ENCODE assay signal across 28 mouse cellular contexts in the genomic region with DNA sequence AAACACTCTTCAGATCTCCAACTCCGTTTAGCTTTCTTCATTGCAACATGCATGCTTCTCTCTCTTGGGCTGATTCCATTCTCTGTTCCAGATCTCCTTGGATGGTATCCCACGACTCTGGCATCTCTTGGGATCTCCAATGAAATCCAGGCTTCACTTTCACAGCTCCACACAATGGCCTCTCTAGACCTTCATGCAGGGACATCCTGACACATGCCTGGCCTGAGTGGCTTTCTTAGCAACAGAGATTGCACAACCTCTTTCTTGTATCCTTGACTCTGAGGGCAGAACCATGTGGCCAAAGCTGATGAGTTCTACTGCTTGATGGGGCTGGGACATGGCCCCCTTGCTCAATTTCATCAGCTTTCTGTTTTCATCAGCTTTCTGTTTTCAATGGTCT. TPM values are rescaled to one million over a fixed set of nuclear protein-coding genes. Genes with fewer than 3 reads are reported as not detected.
DNase-seq lines count a peak whose midpoint lies in the region; ATAC-seq lines count a peak whose summit lies in the region.
"Had no signal": no experiment of that assay in that cellular context is flagged by ENCODE, and none has a peak within 500 bp of the region (broad histone marks: within the 10 kb centered on the region; RNA-seq: fewer than 3 reads in every experiment).

No protein-coding gene starts in this region.

- H3K27ac ChIP-seq in forebrain, embryonic 16.5 days (ENCODE audit: low read length): no peak overlapping the region
- H3K27ac ChIP-seq: embryonic facial prominence, embryonic 15.5 days; forebrain, embryonic 15.5 days; gastrocnemius, adult 2 months; heart, embryonic 13.5 days; hindbrain, embryonic 10.5 days; hindbrain, embryonic 14.5 days; intestine, embryonic 15.5 days had no signal

- H3K4me2 ChIP-seq in forebrain, embryonic 16.5 days (ENCODE audit: low read length): no peak overlapping the region
- H3K4me2 ChIP-seq: embryonic facial prominence, embryonic 15.5 days; forebrain, embryonic 15.5 days; heart, embryonic 13.5 days; hindbrain, embryonic 14.5 days; intestine, embryonic 15.5 days had no signal

- H3K4me3 ChIP-seq in forebrain, embryonic 16.5 days (replicated peaks; ENCODE audit: low read length): no peak overlapping the region
- H3K4me3 ChIP-seq: embryonic facial prominence, embryonic 15.5 days; erythroblast, embryonic 14.5 days; forebrain, embryonic 15.5 days; gastrocnemius, adult 2 months; heart, embryonic 13.5 days; hindbrain, embryonic 10.5 days; intestine, embryonic 15.5 days had no signal

- H3K27me3 ChIP-seq in forebrain, embryonic 16.5 days (replicated peaks; ENCODE audit: control insufficient read depth, insufficient read depth, low read length): no peaks in the 10 kb centered on the region
- H3K27me3 ChIP-seq: CH12.LX; embryonic facial prominence, embryonic 15.5 days; forebrain, embryonic 15.5 days; heart, embryonic 13.5 days; intestine, embryonic 15.5 days had no signal

- peak; percentile 6 for DNase-seq in adrenal gland, adult 2 months
- DNase-seq in adrenal gland, adult 18-20 months (ENCODE audit: low spot score in 2 of 2): no peak
- DNase-seq in gastrocnemius, postnatal 25 days: peak; percentile 34
- no peak for DNase-seq in gastrocnemius, postnatal 14 days
- DNase-seq in heart, postnatal 25 days (ENCODE audit: low spot score): peak; percentile 9
- no peak for DNase-seq in heart, postnatal 14 days
- DNase-seq: adrenal gland, postnatal 25 days; cerebellum, adult 11 months; cerebellum, adult 8-10 months; cerebellum, postnatal 14 days; embryo, embryonic 11 days; gastrocnemius, adult 2 months; kidney, adult 18-20 months; kidney, postnatal 10 days had no signal

- H3K9ac ChIP-seq in forebrain, embryonic 16.5 days (replicated peaks; ENCODE audit: low read depth, low read length): no peak overlapping the region
- H3K9ac ChIP-seq: embryonic facial prominence, embryonic 15.5 days; forebrain, embryonic 15.5 days; heart, embryonic 13.5 days; hindbrain, embryonic 14.5 days; intestine, embryonic 15.5 days had no signal

- intact Hi-C loops in gastrocnemius, postnatal 14 days (cut with DNase I; ENCODE audit: low total_unique reads): no loop called here
- intact Hi-C loops in heart, postnatal 25 days (cut with DNase I): no loop called here
- intact Hi-C loops in heart, postnatal 14 days (cut with DNase I): no loop called here

- no peaks in the 10 kb centered on the region for H3K4me1 ChIP-seq in forebrain, embryonic 16.5 days (replicated peaks; ENCODE audit: control insufficient read depth, insufficient read depth, low read length)
- H3K4me1 ChIP-seq: embryonic facial prominence, embryonic 15.5 days; forebrain, embryonic 15.5 days; heart, embryonic 13.5 days; hindbrain, embryonic 10.5 days; intestine, embryonic 15.5 days had no signal

- H3K36me3 ChIP-seq in forebrain, embryonic 16.5 days (ENCODE audit: control insufficient read depth, insufficient read depth): no peaks in the 10 kb centered on the region
- H3K36me3 ChIP-seq: embryonic facial prominence, embryonic 15.5 days; forebrain, embryonic 15.5 days; heart, embryonic 13.5 days; hindbrain, embryonic 10.5 days; intestine, embryonic 15.5 days had no signal

- 88% methylated on average over 2 of the region's 2 CpGs for WGBS in forebrain, embryonic 16.5 days

- H3K9me3 ChIP-seq in forebrain, embryonic 16.5 days (ENCODE audit: control insufficient read depth, low read length): no peaks in the 10 kb centered on the region
- H3K9me3 ChIP-seq: embryonic facial prominence, embryonic 15.5 days; forebrain, embryonic 15.5 days; heart, embryonic 13.5 days; hindbrain, embryonic 10.5 days; intestine, embryonic 15.5 days had no signal

- no peak for ATAC-seq in forebrain, embryonic 16.5 days
- ATAC-seq: activated CD4-positive, CD25-positive, alpha-beta regulatory T cell, adult 4 months; forebrain, embryonic 15.5 days; intestine, embryonic 15.5 days; Patski had no signal

RNA-seq across cellular contexts. Expression of gene Rxfp1, which starts 35.0 kb away (rescaled TPM):
- not detected for total RNA-seq in adrenal gland, adult 2 months (2021)
- not detected in 2 replicates for polyA plus RNA-seq in adrenal gland, adult 2 months (2012; rRNA removed)
- total RNA-seq in adrenal gland, adult 18-20 months (2021): not detected
- total RNA-seq in gastrocnemius, postnatal 25 days (2021): not detected
- not detected for total RNA-seq in gastrocnemius, postnatal 14 days (2021)
- total RNA-seq in heart, postnatal 25 days (2021): 1 to 10 TPM; 1.7 to 1.8 TPM
- total RNA-seq in heart, postnatal 14 days (2021): 1 to 10 TPM; 1.6 to 2.2 TPM
- polyA plus RNA-seq in forebrain, embryonic 16.5 days (2015; fragmentation: Nextera tagmentation; extraction: Ambion mirVana): 0.16 and 0.41 TPM in 2 replicates
- total RNA-seq: common myeloid progenitor, adult 5-6 weeks; gastrocnemius, adult 2 months; granulocyte monocyte progenitor cell, adult 5-6 weeks had no signal
- polyA plus RNA-seq: activated CD4-positive, CD25-positive, alpha-beta regulatory T cell, adult 4 months; erythroblast, embryonic 14.5 days; hindbrain, embryonic 10.5 days; kidney, embryonic 14.5 days had no signal

Comparison
In these comparisons a context has a peak if more than half of its experiments do, and no peak if none do; other contexts are left out.
1. DNase-seq: peak in adrenal gland, adult 2 months (single experiment), gastrocnemius, postnatal 25 days (single experiment) and heart, postnatal 25 days (single experiment); none in adrenal gland, adult 18-20 months (0 of 2), gastrocnemius, postnatal 14 days (single experiment) and heart, postnatal 14 days (0 of 2).